Mouse (Mus musculus) lung, postnatal 0 days (tissue): ENCODE data around the gene Lgals12. TPM values are rescaled to one million over a fixed set of nuclear protein-coding genes. Genes with fewer than 3 reads are reported as not detected.
A peak's percentile ranks its signal among the peaks of the same experiment; 100 is the strongest.

Experiments
- ATAC-seq: fragments of 200-750 bp; cut with Nextera tagmentation; 2 replicates; pipeline ENCODE4 v1.8.0; 2017; ENCODE audit warnings: moderate library complexity
- DNase-seq: peaks from one replicate; pipeline ENCODE4 v3.0.0-alpha.2; 2016; ENCODE audit warnings: low spot score
- H3K27ac ChIP-seq: fragments of 300-500 bp; sonication (generic); 2 replicates; pipeline ENCODE4 v1.5.1; 2014; ENCODE audit warnings: antibody characterized with exemption, mild to moderate bottlenecking, low read length, mixed read lengths
- H3K27me3 ChIP-seq: fragments of 300-500 bp; sonication (generic); replicated peaks from 2 replicates; pipeline ENCODE4 v1.6.1; 2014; ENCODE audit warnings: low read length, mixed read lengths; ENCODE audit not compliant: insufficient read depth
- H3K36me3 ChIP-seq: fragments of 300-500 bp; sonication (generic); 2 replicates; pipeline ENCODE4 v1.6.1; 2014; ENCODE audit warnings: low read length, mixed read lengths; ENCODE audit not compliant: insufficient read depth
- H3K4me1 ChIP-seq: fragments of 300-500 bp; sonication (generic); 2 replicates; pipeline ENCODE4 v1.6.1; 2014; ENCODE audit warnings: antibody characterized with exemption, low read depth, low read length, mixed read lengths; ENCODE audit not compliant: insufficient read depth
- H3K4me2 ChIP-seq: fragments of 300-500 bp; sonication (generic); replicated peaks from 2 replicates; pipeline ENCODE4 v1.6.1; 2014; ENCODE audit warnings: low read depth, mild to moderate bottlenecking, low read length, moderate library complexity, mixed read lengths
- H3K4me3 ChIP-seq: fragments of 300-500 bp; sonication (generic); 2 replicates; pipeline ENCODE4 v1.5.1; 2014; ENCODE audit warnings: low read depth, low read length
- H3K9ac ChIP-seq: fragments of 300-500 bp; sonication (generic); replicated peaks from 2 replicates; pipeline ENCODE4 v1.6.1; 2014; ENCODE audit warnings: low read depth, mild to moderate bottlenecking
- H3K9me3 ChIP-seq: fragments of 300-500 bp; sonication (generic); 2 replicates; pipeline ENCODE4 v1.6.1; 2016; ENCODE audit warnings: low read length, mixed read lengths
- CTCF ChIP-seq: IDR thresholded peaks from 2 replicates; pipeline ENCODE4 v1.5.1; 2016; ENCODE audit warnings: antibody characterized with exemption, mild to moderate bottlenecking
- EP300 ChIP-seq: IDR thresholded peaks from 2 replicates; pipeline ENCODE4 v1.6.1; 2016; ENCODE audit warnings: antibody characterized with exemption, mild to moderate bottlenecking, control low read depth
- WGBS: fragments of 180-500 bp; shearing (Covaris S2); extraction: QIAGEN DNeasy Blood & Tissue Kit; methylation state at CpG from one replicate; pipeline ENCODE4 v1.1.7; 2014; 5-methylcytosine and 5-hydroxymethylcytosine counted together
- polyA plus RNA-seq: library from polyadenylated mRNA; unstranded; fragments of >200 nt; fragmentation: Nextera tagmentation; extraction: Ambion mirVana; gene quantifications from 2 replicates; pipeline ENCODE4 v1.2.1, GENCODE M21; 2015

Lgals12 gene
- polyA plus RNA-seq, 1 experiment from 2014 or later: 0.36 TPM

GRCm38 (mm10) chr19:7605013-7605412 lies 2.0 kb downstream of the Lgals12 start:
- H3K36me3 ChIP-seq: no peaks in the 10 kb centered on the region
- TF ChIP-seq CTCF (no peak), EP300 (no peak)
- ATAC-seq (no peak), DNase-seq (no peak)
- H3K9me3 ChIP-seq: no peaks in the 10 kb centered on the region
- H3K4me3 ChIP-seq: no peak overlapping the region
- no peak overlapping the region for H3K27ac ChIP-seq
- H3K9ac ChIP-seq: no peak overlapping the region
- peaks cover 19% of the 10 kb centered on the region; the same call in 1 of the 2 replicates for H3K4me1 ChIP-seq
- H3K27me3 ChIP-seq: no peaks in the 10 kb centered on the region
- H3K4me2 ChIP-seq: no peak overlapping the region

- Histone ChIP-seq H3K4me2 (no peak overlapping the region), H3K27me3 (no peaks in the 10 kb centered on the region), H3K4me1 (peaks cover 19% of the 10 kb centered on the region; the same call in 1 of the 2 replicates), H3K9ac (no peak overlapping the region), H3K36me3 (no peaks in the 10 kb centered on the region), H3K9me3 (no peaks in the 10 kb centered on the region), H3K4me3 (no peak overlapping the region), H3K27ac (no peak overlapping the region)
- ATAC-seq (no peak), DNase-seq (no peak)
- 90% methylated on average over 10 of the region's 10 CpGs for WGBS
- TF ChIP-seq EP300 (no peak), CTCF (no peak)
These were observed 2.9 kb downstream of the Lgals12 start for GRCm38 (mm10) chr19:7604107-7604506.

- DNase-seq (no peak), ATAC-seq (no peak)
- TF ChIP-seq EP300: no peak
- no peaks in the 10 kb centered on the region for H3K36me3 ChIP-seq
- no peaks in the 10 kb centered on the region for H3K27me3 ChIP-seq
- no peak overlapping the region for H3K4me2 ChIP-seq
- no peak overlapping the region for H3K4me3 ChIP-seq
- no peaks in the 10 kb centered on the region for H3K9me3 ChIP-seq
- peaks cover 5% of the 10 kb centered on the region; the same call in 1 of the 2 replicates for H3K4me1 ChIP-seq
- H3K9ac ChIP-seq: no peak overlapping the region
- H3K27ac ChIP-seq: no peak overlapping the region
- WGBS: 91% methylated on average over 4 of the region's 4 CpGs
These were observed 5.4 kb downstream of the Lgals12 start for GRCm38 (mm10) chr19:7601551-7601950.

- H3K4me2 ChIP-seq: no peak overlapping the region
- TF ChIP-seq CTCF: no peak
- TF ChIP-seq EP300: no peak
- H3K4me1 ChIP-seq: no peaks in the 10 kb centered on the region
- no peaks in the 10 kb centered on the region for H3K36me3 ChIP-seq
- WGBS: 37% methylated on average over 4 of the region's 4 CpGs
- no peak overlapping the region for H3K9ac ChIP-seq
- DNase-seq: no peak
- no peak overlapping the region for H3K27ac ChIP-seq
- no peak for ATAC-seq
- H3K4me3 ChIP-seq: no peak overlapping the region
- no peaks in the 10 kb centered on the region for H3K9me3 ChIP-seq
- H3K27me3 ChIP-seq: no peaks in the 10 kb centered on the region
These were observed 8.5 kb downstream of the Lgals12 start for GRCm38 (mm10) chr19:7598481-7598880.

GRCm38 (mm10) chr19:7595534-7595933 lies 11.5 kb downstream of the Lgals12 start:
- TF ChIP-seq EP300: no peak
- peak; percentile 83 for TF ChIP-seq CTCF
- Histone ChIP-seq H3K4me1 (no peaks in the 10 kb centered on the region), H3K27me3 (no peaks in the 10 kb centered on the region), H3K27ac (no peak overlapping the region), H3K4me2 (no peak overlapping the region), H3K36me3 (no peaks in the 10 kb centered on the region), H3K4me3 (no peak overlapping the region), H3K9me3 (no peaks in the 10 kb centered on the region), H3K9ac (no peak overlapping the region)
- WGBS: 12% methylated on average over 2 of the region's 2 CpGs
- DNase-seq: peak; percentile 82
- peak; percentile 38; the same call in 1 of the 2 replicates for ATAC-seq

GRCm38 (mm10) chr19:7592018-7592417 lies 15.0 kb downstream of the Lgals12 start:
- no peak overlapping the region for H3K9ac ChIP-seq
- H3K9me3 ChIP-seq: no peaks in the 10 kb centered on the region
- no peaks in the 10 kb centered on the region for H3K36me3 ChIP-seq
- H3K27ac ChIP-seq: no peak overlapping the region
- ATAC-seq (peak; percentile 37; the same call in 1 of the 2 replicates), DNase-seq (peak; percentile 36)
- H3K27me3 ChIP-seq: no peaks in the 10 kb centered on the region
- no peak for TF ChIP-seq CTCF
- TF ChIP-seq EP300: no peak
- WGBS: 37% methylated on average over 3 of the region's 3 CpGs
- H3K4me2 ChIP-seq: no peak overlapping the region
- no peak overlapping the region for H3K4me3 ChIP-seq
- H3K4me1 ChIP-seq: no peaks in the 10 kb centered on the region

- no peak overlapping the region for H3K4me3 ChIP-seq
- H3K27ac ChIP-seq: no peak overlapping the region
- no peaks in the 10 kb centered on the region for H3K27me3 ChIP-seq
- H3K4me1 ChIP-seq: no peaks in the 10 kb centered on the region
- H3K36me3 ChIP-seq: no peaks in the 10 kb centered on the region
- DNase-seq (no peak), ATAC-seq (no peak)
- TF ChIP-seq EP300 (no peak), CTCF (no peak)
- no peak overlapping the region for H3K4me2 ChIP-seq
- no peak overlapping the region for H3K9ac ChIP-seq
- no peaks in the 10 kb centered on the region for H3K9me3 ChIP-seq
These were observed 16.2 kb downstream of the Lgals12 start for GRCm38 (mm10) chr19:7590795-7591194.
